Mouse (Mus musculus): ENCODE data around the gene Oaz1.

Gene Oaz1

GRCm38 (mm10) chr10:80854913-80855748 lies 28.7 kb downstream of the Oaz1 start, which contains the start of the genes Lsm7 and Sppl2b:
Lsm7 (minus strand) TSS chr10:80855209.
Sppl2b (plus strand) TSS chr10:80855275.
- peak; percentile 97 for DNase-seq

- no peak for DNase-seq
These were observed 29.3 kb downstream of the Oaz1 start for GRCm38 (mm10) chr10:80855749-80856073.

GRCm38 (mm10) chr10:80856267-80856666 lies 29.8 kb downstream of the Oaz1 start:
- DNase-seq: no peak

GRCm38 (mm10) chr10:80856908-80857307 lies 30.5 kb downstream of the Oaz1 start:
- no peak for DNase-seq

GRCm38 (mm10) chr10:80857386-80857785 lies 30.9 kb downstream of the Oaz1 start:
- no peak for DNase-seq

GRCm38 (mm10) chr10:80857848-80858247 lies 31.4 kb downstream of the Oaz1 start:
- no peak for DNase-seq

- DNase-seq: no peak
These were observed 32.0 kb downstream of the Oaz1 start for GRCm38 (mm10) chr10:80858350-80858935.

- DNase-seq: no peak
These were observed 35.8 kb downstream of the Oaz1 start for GRCm38 (mm10) chr10:80862305-80862704.

- no peak for DNase-seq
These were observed 38.0 kb downstream of the Oaz1 start for GRCm38 (mm10) chr10:80864446-80864845.

- no peak for DNase-seq
These were observed 44.5 kb downstream of the Oaz1 start for GRCm38 (mm10) chr10:80870993-80871392.

- no peak for DNase-seq
These were observed 45.1 kb downstream of the Oaz1 start, which contains the start of gene Tmprss9 for GRCm38 (mm10) chr10:80871581-80871980. Tmprss9 (plus strand) TSS chr10:80871848.

GRCm38 (mm10) chr10:80874035-80874434 lies 47.6 kb downstream of the Oaz1 start:
- no peak for DNase-seq

- DNase-seq: peak; percentile 72
These were observed 49.6 kb downstream of the Oaz1 start for GRCm38 (mm10) chr10:80876028-80876427.

GRCm38 (mm10) chr10:80876594-80876993 lies 50.1 kb downstream of the Oaz1 start:
- DNase-seq: no peak

Measured in retina, postnatal 1 day (tissue).